Mouse (Mus musculus): ENCODE data around the gene Etv3.
"Not testable (repeated sequence)": the region's sequence is repeated elsewhere in the genome, so short reads cannot be mapped to it uniquely, and the experiment has no call there.

Gene Etv3

GRCm38 (mm10) chr3:87525043-87525836 lies at the start of gene Etv3:
Gene Etv3 (plus strand): TSS chr3:87525407.
- DNase-seq (ENCODE audit: low read depth, low spot score) = peak; percentile 78

GRCm38 (mm10) chr3:87477948-87478347 lies 47.3 kb upstream of the Etv3 start:
- not testable (repeated sequence) for DNase-seq (ENCODE audit: low read depth, low spot score)

GRCm38 (mm10) chr3:87478596-87478995 lies 46.6 kb upstream of the Etv3 start:
- DNase-seq (ENCODE audit: low read depth, low spot score) = not testable (repeated sequence)

GRCm38 (mm10) chr3:87479230-87479629 lies 46.0 kb upstream of the Etv3 start:
- not testable (repeated sequence) for DNase-seq (ENCODE audit: low read depth, low spot score)

- no peak for DNase-seq (ENCODE audit: low read depth, low spot score)
Measured at GRCm38 (mm10) chr3:87487392-87487791, 37.8 kb upstream of the Etv3 start.

GRCm38 (mm10) chr3:87487911-87488310 lies 37.3 kb upstream of the Etv3 start:
- no peak for DNase-seq (ENCODE audit: low read depth, low spot score)

- DNase-seq (ENCODE audit: low read depth, low spot score) = no peak
Measured at GRCm38 (mm10) chr3:87498266-87498665, 26.9 kb upstream of the Etv3 start.

- DNase-seq (ENCODE audit: low read depth, low spot score) = peak; percentile 34
Measured at GRCm38 (mm10) chr3:87499072-87499471, 26.1 kb upstream of the Etv3 start.

- no peak for DNase-seq (ENCODE audit: low read depth, low spot score)
Measured at GRCm38 (mm10) chr3:87500088-87501055, 24.8 kb upstream of the Etv3 start.

- DNase-seq (ENCODE audit: low read depth, low spot score) = no peak
Measured at GRCm38 (mm10) chr3:87501151-87501550, 24.1 kb upstream of the Etv3 start.

GRCm38 (mm10) chr3:87502771-87503170 lies 22.4 kb upstream of the Etv3 start:
- no peak for DNase-seq (ENCODE audit: low read depth, low spot score)

GRCm38 (mm10) chr3:87504330-87504729 lies 20.9 kb upstream of the Etv3 start:
- DNase-seq (ENCODE audit: low read depth, low spot score) = no peak

- no peak for DNase-seq (ENCODE audit: low read depth, low spot score)
Measured at GRCm38 (mm10) chr3:87504749-87505425, 20.3 kb upstream of the Etv3 start.

- no peak for DNase-seq (ENCODE audit: low read depth, low spot score)
Measured at GRCm38 (mm10) chr3:87506456-87507416, 18.5 kb upstream of the Etv3 start.

GRCm38 (mm10) chr3:87508205-87508901 lies 16.9 kb upstream of the Etv3 start:
- no peak for DNase-seq (ENCODE audit: low read depth, low spot score)

- no peak for DNase-seq (ENCODE audit: low read depth, low spot score)
Measured at GRCm38 (mm10) chr3:87509061-87509460, 16.1 kb upstream of the Etv3 start.

GRCm38 (mm10) chr3:87510832-87511231 lies 14.4 kb upstream of the Etv3 start:
- DNase-seq (ENCODE audit: low read depth, low spot score) = no peak

- DNase-seq (ENCODE audit: low read depth, low spot score) = no peak
Measured at GRCm38 (mm10) chr3:87511971-87512765, 13.0 kb upstream of the Etv3 start.

- no peak for DNase-seq (ENCODE audit: low read depth, low spot score)
Measured at GRCm38 (mm10) chr3:87515567-87516081, 9.6 kb upstream of the Etv3 start.
